Mouse (Mus musculus): ENCODE data around the gene Proz.

The Proz gene

GRCm38 (mm10) chr8:13105908-13106551, 45.3 kb downstream of the Proz start:
- no peak for DNase-seq (ENCODE audit: extremely low spot score, low spot score)

DNA sequence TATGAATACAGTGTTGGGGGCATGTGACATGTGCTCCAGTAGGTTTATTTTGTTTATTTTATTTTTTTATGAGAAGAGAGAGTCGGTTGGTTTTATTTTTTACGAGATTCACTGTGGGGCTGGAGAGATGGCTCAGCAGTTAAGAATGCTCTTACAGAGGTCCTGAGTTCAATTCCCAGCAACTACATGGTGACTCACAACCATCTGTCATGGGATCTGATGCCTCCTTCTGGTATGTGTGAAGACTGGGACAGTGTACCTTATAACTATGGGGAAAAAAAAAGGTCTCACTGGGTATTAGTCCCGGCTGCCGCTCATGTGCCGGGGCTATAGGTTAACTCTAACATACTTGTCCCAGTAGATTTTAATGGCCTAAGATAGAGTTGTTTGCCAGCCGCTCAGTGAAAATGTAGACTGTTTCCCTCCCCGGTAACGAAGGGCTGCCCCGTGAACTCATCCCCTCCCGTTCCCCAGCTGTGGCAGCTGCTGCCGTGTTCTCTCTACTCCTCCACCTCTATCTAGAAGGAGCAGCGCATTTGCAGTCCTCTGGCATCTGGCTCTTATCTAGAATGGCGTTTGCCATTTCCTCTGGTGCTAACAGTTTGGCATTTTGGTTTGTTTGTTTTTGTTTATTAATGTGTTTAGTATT, 47.4 kb downstream of the Proz start:
- no peak for DNase-seq (ENCODE audit: extremely low spot score, low spot score)

DNA sequence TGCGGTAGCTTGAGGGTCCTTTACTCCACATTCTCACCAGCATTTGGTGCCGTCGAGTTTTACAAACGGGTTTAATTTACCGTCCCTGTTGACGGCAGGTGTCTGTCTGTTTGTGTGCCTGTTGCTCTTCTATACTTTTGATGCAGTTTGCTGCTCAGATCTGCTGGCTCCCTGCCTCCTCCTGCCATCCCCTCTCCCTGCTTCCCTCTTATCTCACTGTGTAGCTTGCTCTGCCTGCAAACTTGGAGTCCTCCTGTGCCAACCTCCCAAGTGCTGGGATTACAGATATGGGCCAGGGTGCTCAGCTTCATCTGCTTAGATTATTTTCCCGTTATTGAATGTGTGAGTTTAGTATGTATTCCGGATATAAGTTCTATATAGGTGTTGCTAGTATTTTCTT, 48.3 kb downstream of the Proz start:
- no peak for DNase-seq (ENCODE audit: extremely low spot score, low spot score)

- DNase-seq (ENCODE audit: extremely low spot score, low spot score): no peak
Measured at GRCm38 (mm10) chr8:13109416-13109960, 48.8 kb downstream of the Proz start.

- no peak for DNase-seq (ENCODE audit: extremely low spot score, low spot score)
Measured at GRCm38 (mm10) chr8:13111917-13112316, 51.2 kb downstream of the Proz start.

DNA sequence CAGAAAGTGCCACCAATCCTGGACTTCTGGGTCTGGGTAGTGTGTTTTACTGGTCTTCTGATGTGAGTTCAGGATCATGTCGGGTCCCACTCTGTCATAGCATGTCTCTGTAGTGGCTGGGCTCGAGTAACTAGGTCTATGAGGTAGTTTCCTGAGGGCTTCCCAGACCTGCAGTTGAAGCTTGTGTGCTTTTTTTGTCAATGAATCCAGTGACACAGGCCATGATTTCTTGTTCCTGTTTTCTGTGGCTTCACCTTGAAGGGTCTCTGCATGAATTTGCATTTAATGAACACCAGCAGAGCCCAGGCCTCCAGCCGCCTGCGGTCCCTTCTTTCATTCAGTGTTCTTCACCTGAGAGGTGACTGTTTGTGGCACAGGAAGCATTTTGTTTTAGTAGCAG, 52.5 kb downstream of the Proz start:
- no peak for DNase-seq (ENCODE audit: extremely low spot score, low spot score)

DNA sequence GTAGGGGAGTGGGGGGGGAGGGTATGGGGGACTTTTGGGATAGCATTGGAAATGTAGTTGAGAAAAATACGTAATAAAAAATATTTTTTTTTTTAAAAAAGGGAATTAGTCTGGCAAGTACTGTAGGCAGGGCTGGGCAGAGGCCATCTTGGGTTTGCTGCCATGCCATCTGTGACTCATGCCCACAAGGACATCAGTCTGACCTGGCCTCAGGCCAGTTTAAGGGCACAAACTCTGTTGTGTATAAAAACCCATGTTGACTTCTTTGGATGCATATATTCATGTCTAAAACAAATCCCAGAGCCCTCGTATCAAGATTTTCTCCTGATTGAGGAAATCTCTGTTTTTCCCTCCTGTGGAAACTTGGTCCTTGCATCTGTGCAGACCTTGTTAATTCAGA, 56.4 kb downstream of the Proz start:
- no peak for DNase-seq (ENCODE audit: extremely low spot score, low spot score)

GRCm38 (mm10) chr8:13118516-13118915, 57.8 kb downstream of the Proz start:
- DNase-seq (ENCODE audit: extremely low spot score, low spot score): no peak

DNA sequence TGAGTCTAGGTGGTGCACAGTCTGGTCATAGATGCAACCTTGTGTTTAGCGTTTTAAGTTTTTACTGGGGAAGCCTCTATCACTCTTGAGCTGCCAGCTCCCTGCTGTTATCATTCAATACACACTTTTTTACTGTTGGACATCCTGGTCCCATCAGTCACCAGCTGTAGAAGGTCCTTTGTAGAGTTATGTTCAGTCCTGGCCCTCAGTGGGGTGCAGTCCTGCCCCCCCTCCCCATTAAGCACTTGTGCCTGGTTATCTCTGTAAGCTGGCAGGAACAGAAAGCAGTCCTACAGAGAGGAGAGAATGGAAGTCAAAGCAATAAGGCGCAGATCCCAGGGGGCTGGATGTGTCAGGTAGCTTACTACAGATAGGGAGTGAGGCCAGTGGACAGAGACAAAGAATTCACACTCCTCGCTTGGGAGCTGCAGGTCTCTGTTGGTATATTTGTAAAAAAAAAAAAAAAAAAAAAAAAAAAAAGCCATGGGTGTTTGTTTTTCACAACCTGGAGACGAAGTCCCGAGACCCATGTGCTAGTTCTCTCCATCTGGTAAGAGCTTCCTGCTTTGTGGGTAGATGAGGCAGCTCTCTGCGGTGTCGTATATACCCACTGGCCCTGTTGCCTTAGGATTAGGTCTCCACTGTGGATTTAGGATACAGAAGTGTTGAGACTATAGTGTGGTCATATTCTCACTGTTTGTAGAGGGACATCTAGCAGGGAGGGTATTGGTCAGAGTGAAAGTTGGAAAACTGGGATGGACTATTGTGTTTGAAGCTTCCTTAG, 60.4 kb downstream of the Proz start:
- no peak for DNase-seq (ENCODE audit: extremely low spot score, low spot score)

GRCm38 (mm10) chr8:13122887-13123421, 62.2 kb downstream of the Proz start:
- DNase-seq (ENCODE audit: extremely low spot score, low spot score): no peak

DNA sequence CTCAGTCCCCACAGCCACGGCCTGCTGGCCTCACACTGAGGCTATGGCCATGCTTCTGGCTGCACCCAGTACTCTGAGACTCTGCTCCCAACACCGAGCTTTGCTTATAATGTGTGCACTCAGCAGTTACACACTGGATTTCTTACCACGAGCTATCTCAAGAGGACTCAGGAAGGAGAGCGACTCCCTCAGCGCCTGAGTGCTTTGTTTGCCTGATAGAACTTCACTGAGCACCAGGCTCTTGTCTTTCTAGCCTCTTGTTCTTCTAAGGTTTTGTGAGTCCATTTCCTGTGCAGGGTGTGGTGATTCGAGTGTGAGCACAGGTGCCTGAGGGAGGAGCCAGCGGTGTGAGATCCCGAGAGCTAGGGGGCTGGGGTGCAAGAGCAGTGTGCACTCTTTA, 64.2 kb downstream of the Proz start:
- DNase-seq (ENCODE audit: extremely low spot score, low spot score): no peak
